Comparison of ENCODE assay signal across 18 mouse cellular contexts in the genomic region with DNA sequence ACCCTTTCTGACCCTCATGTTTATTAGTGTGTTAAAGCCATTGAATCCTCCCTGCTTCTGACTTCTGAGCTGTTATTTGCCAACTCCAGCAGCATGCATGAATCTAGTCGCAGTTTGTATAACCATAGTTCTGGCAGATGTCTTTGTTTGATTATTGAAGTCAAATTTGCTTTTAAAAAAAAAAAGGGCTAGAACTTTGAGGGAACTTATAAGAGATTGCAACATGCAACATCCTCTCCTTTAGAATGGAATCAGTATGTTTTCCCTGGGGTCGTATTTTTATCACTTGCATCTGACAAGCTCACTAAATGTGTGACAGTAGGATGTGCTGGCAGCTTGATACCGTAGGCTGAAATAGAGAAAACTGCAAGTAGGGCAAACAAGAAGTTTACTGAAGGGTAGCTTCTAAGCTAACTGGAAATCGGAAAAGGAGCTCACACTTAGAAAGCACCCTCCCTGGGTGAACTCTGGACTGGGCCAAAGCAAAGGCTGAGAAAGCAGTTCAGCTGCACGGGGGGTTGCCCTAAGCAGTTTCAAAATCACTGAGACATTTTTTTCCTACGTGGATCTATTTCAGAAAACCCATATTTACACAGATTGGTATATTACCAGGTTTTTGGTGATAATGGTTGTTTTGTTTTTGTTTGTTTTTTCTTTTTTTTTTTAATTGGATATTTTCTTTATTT.
DNase-seq lines count a peak whose midpoint lies in the region; ATAC-seq and TF ChIP-seq lines count a peak whose summit lies in the region.
"Had no signal": no experiment of that assay in that cellular context is flagged by ENCODE, and none has a peak within 500 bp of the region (broad histone marks: within the 10 kb centered on the region; RNA-seq: fewer than 3 reads in every experiment).

No protein-coding gene starts in this region.

- 52% methylated on average over 6 of the region's 6 CpGs for WGBS in kidney, adult 2 months
- 76% methylated on average over 6 of the region's 6 CpGs for WGBS in kidney, embryonic 16.5 days
- WGBS in lung, postnatal 0 days, result 50% methylated on average over 6 of the region's 6 CpGs

- TF ChIP-seq POLR2A in kidney, adult 2 months (IDR thresholded peaks at IDR 0.05; ENCODE audit: low read depth, low read length), result no peak

- DNase-seq in kidney, adult 2 months, result peak; percentile 59
- peak; percentile 76 for DNase-seq in lung, postnatal 0 days (ENCODE audit: low spot score)
- DNase-seq in lung, adult 18-20 months, result no peak
- DNase-seq in induced T-regulatory cell, adult 2 months (ENCODE audit: low read depth), result peak; percentile 21
- DNase-seq in right cerebral cortex, postnatal 25 days, result no peak
- DNase-seq in retina, embryonic 14.5 days (ENCODE audit: low spot score), result no peak
- DNase-seq: adrenal gland, postnatal 25 days; cerebellum, adult 2 months; gastrocnemius, postnatal 10 days; layer of hippocampus, adult 9-11 months; liver, embryonic 13.5 days; thymus, postnatal 36 days had no signal

- no peaks in the 10 kb centered on the region for H3K36me3 ChIP-seq in kidney, adult 2 months (ENCODE audit: control insufficient read depth, insufficient read depth, low read length)
- peaks cover 4% of the 10 kb centered on the region; the same call in 1 of the 2 replicates for H3K36me3 ChIP-seq in kidney, embryonic 16.5 days (ENCODE audit: insufficient read depth, low read length)
- H3K36me3 ChIP-seq in lung, postnatal 0 days (ENCODE audit: insufficient read depth, low read length), result no peaks in the 10 kb centered on the region
- H3K36me3 ChIP-seq: liver, embryonic 13.5 days had no signal

- no peak overlapping the region for H3K9ac ChIP-seq in kidney, embryonic 16.5 days (replicated peaks; ENCODE audit: low read length)
- no peak overlapping the region for H3K9ac ChIP-seq in lung, postnatal 0 days (replicated peaks; ENCODE audit: low read depth)
- H3K9ac ChIP-seq: embryonic facial prominence, embryonic 12.5 days; limb, embryonic 12.5 days; liver, embryonic 13.5 days; midbrain, embryonic 15.5 days had no signal

- H3K4me2 ChIP-seq in kidney, embryonic 16.5 days (replicated peaks; ENCODE audit: low read depth, low read length), result no peak overlapping the region
- no peak overlapping the region for H3K4me2 ChIP-seq in lung, postnatal 0 days (replicated peaks; ENCODE audit: low read depth, low read length)
- H3K4me2 ChIP-seq: embryonic facial prominence, embryonic 12.5 days; limb, embryonic 12.5 days; liver, embryonic 13.5 days; midbrain, embryonic 15.5 days had no signal

- H3K4me3 ChIP-seq in kidney, adult 2 months (ENCODE audit: insufficient read depth, low read depth, low read length), result no peak overlapping the region
- H3K4me3 ChIP-seq in kidney, embryonic 16.5 days (ENCODE audit: low read length), result no peak overlapping the region
- no peak overlapping the region for H3K4me3 ChIP-seq in lung, postnatal 0 days (ENCODE audit: low read depth, low read length)
- H3K4me3 ChIP-seq: embryonic facial prominence, embryonic 12.5 days; hindbrain, embryonic 10.5 days; limb, embryonic 12.5 days; liver, embryonic 13.5 days; midbrain, embryonic 15.5 days had no signal

- H3K4me1 ChIP-seq in kidney, adult 2 months (ENCODE audit: control insufficient read depth, insufficient read depth, low read length), result peaks cover 3% of the 10 kb centered on the region; the same call in 1 of the 2 replicates
- H3K4me1 ChIP-seq in kidney, embryonic 16.5 days (ENCODE audit: insufficient read depth, low read length), result peaks cover 6% of the 10 kb centered on the region
- H3K4me1 ChIP-seq in lung, postnatal 0 days (ENCODE audit: insufficient read depth, low read depth, low read length), result no peaks in the 10 kb centered on the region
- H3K4me1 ChIP-seq: embryonic facial prominence, embryonic 12.5 days; hindbrain, embryonic 10.5 days; limb, embryonic 12.5 days; midbrain, embryonic 15.5 days had no signal

- H3K9me3 ChIP-seq in kidney, embryonic 16.5 days (ENCODE audit: low read length), result no peaks in the 10 kb centered on the region
- no peaks in the 10 kb centered on the region for H3K9me3 ChIP-seq in lung, postnatal 0 days (ENCODE audit: low read length)
- H3K9me3 ChIP-seq: embryonic facial prominence, embryonic 12.5 days; hindbrain, embryonic 10.5 days; limb, embryonic 12.5 days; liver, embryonic 13.5 days; midbrain, embryonic 15.5 days had no signal

- peak; percentile 59 for TF ChIP-seq EP300 in lung, postnatal 0 days (IDR thresholded peaks at IDR 0.05)

- no peak for TF ChIP-seq CTCF in kidney, adult 2 months (conservative IDR thresholded peaks at IDR 0.05; ENCODE audit: insufficient read depth, insufficient read length, low read depth, low read length)
- no peak for TF ChIP-seq CTCF in lung, postnatal 0 days (IDR thresholded peaks at IDR 0.05)

- peak overlapping the region; percentile 38; the same call in 1 of the 2 replicates for H3K27ac ChIP-seq in kidney, adult 2 months (ENCODE audit: insufficient read depth, low read depth, low read length)
- H3K27ac ChIP-seq in kidney, embryonic 16.5 days (ENCODE audit: low read length), result no peak overlapping the region
- H3K27ac ChIP-seq in lung, postnatal 0 days (ENCODE audit: low read length), result no peak overlapping the region
- H3K27ac ChIP-seq: embryonic facial prominence, embryonic 12.5 days; hindbrain, embryonic 10.5 days; limb, embryonic 12.5 days; liver, embryonic 13.5 days; macrophage had no signal

- no peaks in the 10 kb centered on the region for H3K27me3 ChIP-seq in kidney, adult 2 months (replicated peaks; ENCODE audit: control insufficient read depth, insufficient read depth, low read length)
- no peaks in the 10 kb centered on the region for H3K27me3 ChIP-seq in kidney, embryonic 16.5 days (ENCODE audit: insufficient read depth, low read length)
- H3K27me3 ChIP-seq in lung, postnatal 0 days (replicated peaks; ENCODE audit: insufficient read depth, low read length), result no peaks in the 10 kb centered on the region
- H3K27me3 ChIP-seq: embryonic facial prominence, embryonic 12.5 days; limb, embryonic 12.5 days; liver, embryonic 13.5 days; midbrain, embryonic 15.5 days had no signal

- ATAC-seq in kidney, embryonic 16.5 days (ENCODE audit: low FRiP score, low TSS enrichment), result no peak
- peak; percentile 75 for ATAC-seq in lung, postnatal 0 days

Comparison
In these comparisons a context has a peak if more than half of its experiments do, and no peak if none do; other contexts are left out.
1. DNase-seq: peak in kidney, adult 2 months (single experiment), lung, postnatal 0 days (single experiment) and induced T-regulatory cell, adult 2 months (single experiment); none in lung, adult 18-20 months (0 of 2), right cerebral cortex, postnatal 25 days (single experiment) and retina, embryonic 14.5 days (single experiment).